Mouse (Mus musculus) induced T-regulatory cell, adult 2 months (primary cell): ENCODE data around the gene Kdm6b.
A peak's percentile ranks its signal among the peaks of the same experiment; 100 is the strongest.

Experiments used
- DNase-seq: peaks from one replicate; pipeline ENCODE4 v3.0.0-alpha.2; 2012; ENCODE audit warnings: low read depth

The Kdm6b gene

DNA sequence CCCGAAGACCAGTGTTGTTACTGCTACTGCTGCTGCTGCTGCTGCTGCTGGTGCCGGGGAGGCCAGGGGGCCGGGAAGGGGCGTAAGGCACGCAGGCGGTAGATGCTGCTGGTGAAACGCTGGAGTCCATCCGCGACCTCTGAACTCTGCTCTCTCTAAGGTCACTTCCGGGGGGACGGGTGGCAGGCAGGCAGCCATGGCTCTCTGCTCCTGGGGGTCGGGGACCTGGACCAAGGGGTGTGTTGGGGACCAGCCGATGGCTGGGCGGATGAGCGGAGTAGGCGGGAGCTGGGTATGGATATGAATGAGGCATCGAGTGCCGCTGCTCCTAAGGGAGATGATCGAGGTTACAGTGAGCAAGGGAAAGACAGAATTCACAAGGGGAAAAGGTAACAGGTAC lies 7.2 kb downstream of the Kdm6b start:
- no peak for DNase-seq

DNA sequence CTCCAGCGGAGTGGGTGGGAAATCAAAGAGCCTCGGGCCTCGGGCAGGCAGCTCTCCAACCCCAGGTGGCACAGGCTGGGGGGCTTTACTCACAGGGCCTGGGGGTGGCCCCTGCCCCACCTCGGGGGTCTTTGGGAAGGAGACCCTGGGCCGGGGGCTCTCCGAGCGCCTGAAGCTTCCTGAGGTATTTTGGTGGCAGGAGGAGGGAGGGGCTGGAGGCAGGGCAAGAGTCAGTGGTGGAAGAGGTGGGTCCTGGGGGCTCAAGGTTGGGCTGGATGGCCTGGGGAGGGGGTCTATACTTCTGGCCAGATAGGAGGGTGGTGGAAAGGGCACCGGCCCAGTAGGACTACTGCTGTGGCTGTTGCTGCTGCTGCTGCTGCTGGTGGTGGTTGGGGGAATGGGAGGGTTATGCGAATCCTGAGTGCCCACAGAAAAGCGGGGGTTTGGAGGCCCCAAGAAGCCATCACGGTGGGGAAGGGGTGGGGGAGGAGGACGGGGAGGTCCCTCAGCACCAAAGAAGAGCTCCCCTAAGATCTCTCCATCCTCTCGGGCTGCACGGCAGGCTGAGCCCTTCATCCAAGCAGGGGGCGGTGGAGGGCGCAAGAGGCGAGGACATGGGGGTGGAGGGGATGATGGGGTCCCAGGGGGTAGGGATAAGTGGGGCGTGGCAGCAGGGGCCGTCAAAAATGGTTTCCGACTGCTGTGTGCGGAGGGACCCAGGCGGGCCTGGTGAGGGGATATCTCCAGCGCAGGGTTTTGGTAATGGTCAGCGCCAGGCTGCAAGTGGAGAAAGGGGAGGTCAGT lies 7.9 kb downstream of the Kdm6b start:
- DNase-seq = peak; percentile 4

DNA sequence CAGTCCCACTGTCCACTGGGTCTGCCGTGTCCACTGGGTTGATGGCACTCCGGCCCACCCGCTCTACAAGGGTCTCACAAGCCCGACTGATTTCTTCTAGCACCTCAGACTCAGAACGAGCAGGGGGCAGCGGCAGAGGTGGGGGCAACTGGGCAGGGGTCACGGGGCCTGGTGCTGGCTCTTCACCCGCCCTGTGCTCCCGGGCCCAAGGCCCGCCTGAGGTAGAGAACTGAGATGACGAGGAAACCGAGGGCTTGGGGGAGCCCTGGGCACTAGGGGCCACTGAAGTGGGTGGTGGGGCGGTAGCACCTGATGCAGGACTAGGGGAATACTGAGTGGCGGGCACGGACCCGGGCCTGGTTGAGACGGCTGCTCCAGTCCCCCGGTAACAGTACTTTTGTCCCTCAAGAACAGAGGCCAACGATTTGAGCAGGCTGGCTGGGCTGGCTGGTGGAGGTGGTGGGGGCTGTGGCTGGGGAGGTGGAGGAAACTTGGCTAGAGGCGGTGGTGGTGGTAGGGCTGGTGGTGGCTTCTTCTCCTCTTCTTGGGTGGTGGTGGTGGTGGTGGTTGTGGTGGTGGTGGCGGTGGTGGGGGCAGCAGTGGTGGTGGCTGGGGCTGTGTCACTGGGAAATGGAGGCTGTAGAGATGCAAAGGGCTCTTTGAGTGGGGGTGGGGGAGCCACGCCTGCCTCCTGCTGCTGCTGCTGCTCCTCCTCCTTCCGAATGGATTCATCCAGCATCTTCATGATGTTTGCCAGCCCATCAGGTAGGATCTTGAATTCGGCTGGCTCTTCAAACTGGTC lies 8.7 kb downstream of the Kdm6b start:
- DNase-seq = peak; percentile 16

DNA sequence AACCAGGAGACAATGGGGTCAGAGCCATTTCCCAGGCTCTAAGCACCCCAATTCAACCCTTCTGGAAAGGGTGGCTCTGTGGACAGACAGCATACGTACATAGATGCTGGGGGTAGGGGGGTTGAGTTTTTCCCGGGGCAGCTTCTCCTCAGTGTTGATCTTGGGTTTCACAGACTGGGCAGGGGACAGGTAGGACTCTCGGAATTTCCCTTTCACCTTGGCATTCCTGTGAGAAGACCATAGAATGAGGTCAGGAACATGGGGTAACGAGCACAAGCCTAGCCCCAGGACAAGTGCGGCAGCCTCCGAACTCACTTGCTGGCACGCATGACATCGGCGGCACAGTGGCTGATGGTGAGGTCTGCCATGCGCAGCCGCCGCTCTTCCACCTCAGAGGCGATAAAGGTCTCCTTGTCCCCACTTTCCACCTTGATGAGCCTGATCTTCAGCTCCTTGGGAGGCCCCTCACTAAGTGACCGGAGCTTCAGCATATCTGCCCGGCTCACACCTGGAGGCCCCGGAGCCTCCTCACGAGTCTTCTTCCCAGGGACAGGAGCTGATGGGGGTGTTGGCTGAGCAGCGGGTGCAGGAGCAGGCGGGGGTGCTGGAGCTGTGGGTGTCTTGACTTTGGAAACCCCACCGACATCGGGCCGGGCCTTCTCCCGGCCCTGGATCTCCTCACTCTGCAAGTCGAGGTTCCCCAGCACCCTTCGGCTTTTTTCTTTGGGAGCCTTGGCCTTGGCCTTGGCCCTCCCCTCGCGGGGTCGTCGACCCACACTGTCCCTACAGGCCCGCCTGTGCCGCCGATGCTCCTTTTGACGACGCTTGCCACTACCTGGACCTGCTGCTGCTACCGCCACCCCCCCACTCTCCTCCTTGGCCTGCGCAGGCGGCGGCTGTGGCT lies 9.5 kb downstream of the Kdm6b start:
- no peak for DNase-seq

DNA sequence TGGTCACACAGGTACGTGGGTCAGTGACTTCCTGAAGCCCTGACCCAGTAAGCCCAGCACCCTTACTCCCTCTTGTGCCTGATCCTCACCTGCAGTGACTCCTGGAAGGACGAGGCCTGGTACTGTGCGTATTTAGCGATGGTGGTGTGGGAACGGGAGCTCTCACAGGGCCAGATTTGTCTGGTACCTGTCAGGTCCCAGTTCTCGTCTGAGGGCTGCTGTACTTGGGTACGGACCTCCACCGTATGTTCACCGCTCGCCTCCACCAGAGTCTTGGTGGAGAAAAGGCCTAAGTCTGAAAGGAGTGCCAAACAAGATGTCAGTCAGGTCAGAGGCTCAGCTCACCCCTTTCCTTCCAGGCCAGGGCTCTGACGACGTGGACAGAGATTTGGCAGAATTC lies 11.5 kb downstream of the Kdm6b start:
- DNase-seq = no peak

DNA sequence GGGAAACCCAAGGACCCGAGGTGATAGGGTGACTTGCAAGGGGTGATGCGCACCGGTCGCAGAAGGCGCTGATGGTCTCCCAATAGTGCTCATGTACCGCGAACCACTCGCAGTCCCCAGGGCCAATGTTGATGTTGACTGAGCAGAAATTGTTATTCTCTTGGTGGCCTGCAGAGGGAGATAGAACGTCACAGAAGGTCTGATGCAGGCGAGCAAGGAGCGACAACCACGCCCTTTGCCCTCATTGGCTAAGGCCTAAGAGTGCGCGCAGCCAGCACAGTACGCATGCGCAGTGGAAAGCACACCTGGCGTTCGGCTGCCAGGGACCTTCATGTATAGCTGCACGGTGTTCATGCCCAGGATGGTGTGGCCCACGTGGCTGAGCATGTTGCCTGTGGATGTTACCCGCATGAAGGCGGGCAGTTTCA lies 12.3 kb downstream of the Kdm6b start:
- peak; percentile 98 for DNase-seq

DNA sequence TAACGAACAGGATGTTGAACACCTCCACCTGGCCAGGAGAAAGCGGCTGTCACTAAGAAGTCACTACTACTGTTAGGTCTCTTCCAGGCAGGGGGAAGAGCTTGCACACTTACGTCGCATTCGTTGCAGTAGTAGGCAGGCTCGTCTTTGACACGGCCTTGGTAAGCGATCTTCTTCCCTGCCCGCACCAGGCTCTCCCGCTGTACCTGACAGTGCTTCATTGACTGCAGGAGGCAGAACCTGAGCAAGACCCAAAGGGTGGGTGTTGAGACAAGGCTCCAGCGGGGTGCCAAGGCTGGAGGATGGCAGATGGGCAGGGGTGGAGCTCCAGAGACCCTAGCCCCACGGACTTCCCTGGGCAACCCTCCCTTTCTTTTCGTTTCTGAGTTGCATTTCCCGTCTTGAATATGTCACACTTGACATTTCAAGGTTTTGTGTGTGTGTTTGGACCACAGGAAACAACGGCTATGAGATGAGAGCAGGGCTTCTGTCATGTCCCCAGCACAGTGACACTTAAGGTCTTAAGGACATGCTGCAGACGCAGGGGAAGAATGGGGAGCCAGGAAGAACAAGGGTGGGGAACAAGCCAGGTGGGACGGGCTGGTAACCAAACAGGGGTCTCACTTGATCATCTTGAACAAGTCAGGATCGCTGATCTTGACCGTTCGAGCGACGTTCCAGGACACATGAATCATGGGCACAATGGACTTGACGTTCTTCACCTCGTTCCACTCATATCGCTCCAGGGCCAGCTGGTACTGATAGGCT lies 13.2 kb downstream of the Kdm6b start:
- DNase-seq = peak; percentile 28

DNA sequence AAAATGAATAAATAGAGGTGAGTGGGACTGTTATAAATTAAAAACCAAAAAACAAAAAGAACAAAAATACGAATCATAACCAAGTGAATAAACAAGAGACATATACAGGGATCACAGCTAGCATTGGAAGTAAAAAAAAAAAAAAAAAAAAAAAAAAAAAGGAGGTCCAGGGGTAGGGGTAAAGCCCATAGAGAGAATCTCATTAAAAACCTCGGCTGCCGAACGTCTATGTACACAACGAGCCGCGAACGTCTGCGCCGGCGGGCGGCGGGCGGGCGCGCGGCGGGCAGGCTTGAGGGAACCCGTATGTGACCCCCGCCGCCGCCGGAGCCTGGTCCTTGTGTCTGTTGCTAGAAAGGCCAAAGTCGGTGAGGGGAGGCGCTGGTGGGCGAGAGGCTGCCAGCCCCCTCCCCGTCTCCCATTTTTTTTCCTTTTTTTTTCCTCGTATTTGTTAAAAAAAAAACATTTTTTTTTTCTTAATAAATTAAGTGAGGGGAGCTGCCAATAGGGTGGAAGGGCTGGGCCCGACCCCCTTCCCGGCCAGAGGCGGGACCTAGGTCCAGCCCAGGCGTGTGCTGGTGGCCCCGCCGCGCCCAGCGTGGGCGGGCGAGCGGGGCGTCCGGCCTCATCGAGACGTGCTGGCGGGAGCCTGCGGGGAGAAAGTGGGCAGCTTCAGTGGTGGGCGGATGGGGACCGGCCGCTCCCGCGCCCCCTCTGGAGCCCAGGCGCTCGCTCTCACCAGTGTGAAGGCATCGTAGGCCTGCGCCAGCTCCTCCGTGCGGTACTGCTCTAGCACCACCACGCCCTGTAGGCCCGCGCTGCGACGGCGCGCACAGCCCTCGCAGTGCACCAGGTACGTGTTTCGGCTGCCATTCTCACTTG lies 14.0 kb downstream of the Kdm6b start:
- DNase-seq = no peak

DNA sequence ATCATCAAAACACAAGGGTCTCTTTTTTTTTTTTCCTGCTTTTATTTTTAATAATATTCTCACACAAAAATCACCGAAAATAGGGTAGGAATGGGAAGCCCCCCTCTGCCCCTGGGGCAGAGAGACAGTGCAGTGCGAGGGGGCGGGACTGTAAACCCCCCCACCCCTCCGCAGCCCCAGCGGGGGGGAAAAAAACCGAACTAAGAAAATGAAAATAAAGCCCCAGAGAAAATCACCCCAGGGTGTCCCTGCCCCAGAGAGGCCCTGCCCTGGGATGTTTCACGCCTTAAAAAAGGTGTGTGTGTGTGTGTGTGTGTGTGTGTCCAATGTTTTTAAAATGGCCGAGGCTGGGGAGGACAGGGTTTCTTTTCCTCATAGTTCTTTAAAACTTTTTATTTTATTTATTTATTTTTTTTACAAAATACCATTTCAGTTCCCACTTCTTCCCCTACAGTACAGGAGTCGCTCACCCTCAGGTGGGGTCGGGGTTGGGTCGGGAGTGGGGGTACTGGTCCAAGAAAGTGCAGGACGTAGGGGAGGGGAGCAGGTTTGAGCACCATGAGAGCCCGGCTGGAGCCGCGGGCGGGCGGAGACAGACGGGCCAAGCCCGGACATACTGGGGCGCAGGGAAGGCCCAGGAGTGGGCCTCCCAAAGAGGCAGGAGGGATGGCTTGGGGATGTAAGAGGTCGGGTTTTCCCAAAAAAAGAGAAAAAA lies 14.8 kb downstream of the Kdm6b start:
- DNase-seq = no peak

DNA sequence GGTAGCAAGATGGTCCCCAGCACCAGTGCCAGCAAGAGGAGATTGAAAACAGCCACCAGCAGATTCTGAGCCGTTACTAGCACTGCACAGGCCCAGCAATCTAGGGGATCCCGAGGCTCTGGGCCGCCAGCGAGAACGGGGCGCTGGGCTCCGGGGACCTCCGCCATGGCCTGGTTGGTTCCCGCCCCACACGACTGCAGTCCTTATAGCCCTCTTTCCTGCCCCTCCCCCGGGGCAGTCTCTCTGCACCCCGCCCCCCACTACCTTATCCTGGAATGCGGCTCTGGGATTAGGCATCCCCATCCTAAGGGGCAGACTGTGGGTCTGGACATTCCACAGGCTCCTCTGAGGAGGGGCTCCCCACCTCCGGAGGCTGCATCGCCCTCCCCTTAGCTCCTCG lies 15.4 kb downstream of the Kdm6b start, which contains the start of gene Tmem88:
Gene Tmem88 (minus strand): TSS at position 176 of the 400 bp plus-strand sequence.
- DNase-seq = no peak

DNA sequence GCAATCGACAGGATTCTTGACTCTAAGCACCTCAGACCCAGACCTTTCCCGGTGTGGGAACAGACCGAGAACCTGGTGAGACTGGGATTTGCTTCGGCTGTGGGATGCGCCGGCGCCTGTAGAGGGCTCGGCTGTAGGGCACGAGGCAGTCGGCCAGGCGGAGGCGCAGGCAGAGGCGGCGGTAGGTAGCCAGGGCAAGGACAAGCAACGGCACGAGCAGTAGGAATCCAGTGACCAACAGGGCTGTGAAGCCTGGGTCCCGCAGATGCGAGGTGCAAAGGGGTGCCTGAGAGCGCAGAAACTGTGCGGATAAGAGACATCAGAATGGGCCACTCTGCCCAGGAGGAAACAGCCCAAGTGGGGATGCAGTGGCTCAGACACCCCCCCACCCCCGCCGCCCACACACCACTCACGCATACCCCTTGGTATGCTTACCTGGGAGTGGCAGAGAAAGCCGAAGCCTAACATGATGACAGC lies 15.9 kb downstream of the Kdm6b start:
- DNase-seq = no peak

DNA sequence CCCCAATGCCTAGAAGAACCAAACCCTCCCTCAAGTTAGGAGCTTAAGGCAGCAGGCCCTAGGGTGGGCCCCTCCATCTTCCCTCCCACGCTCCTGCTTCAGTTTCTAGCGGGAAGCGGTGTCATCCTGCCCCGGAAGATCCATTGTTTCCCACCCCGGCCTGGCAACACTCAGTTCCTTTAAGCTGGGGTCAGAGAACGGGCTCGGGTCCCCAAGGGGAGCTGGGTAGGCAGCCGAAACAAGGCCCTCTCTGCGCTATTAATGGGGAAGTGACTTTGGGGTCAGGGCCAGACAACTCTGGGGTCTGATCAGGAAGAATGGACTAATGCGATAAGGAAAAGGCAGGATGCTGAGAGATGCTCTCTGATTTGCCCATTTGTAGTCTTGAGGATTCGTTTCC lies 16.7 kb downstream of the Kdm6b start:
- peak; percentile 16 for DNase-seq

DNA sequence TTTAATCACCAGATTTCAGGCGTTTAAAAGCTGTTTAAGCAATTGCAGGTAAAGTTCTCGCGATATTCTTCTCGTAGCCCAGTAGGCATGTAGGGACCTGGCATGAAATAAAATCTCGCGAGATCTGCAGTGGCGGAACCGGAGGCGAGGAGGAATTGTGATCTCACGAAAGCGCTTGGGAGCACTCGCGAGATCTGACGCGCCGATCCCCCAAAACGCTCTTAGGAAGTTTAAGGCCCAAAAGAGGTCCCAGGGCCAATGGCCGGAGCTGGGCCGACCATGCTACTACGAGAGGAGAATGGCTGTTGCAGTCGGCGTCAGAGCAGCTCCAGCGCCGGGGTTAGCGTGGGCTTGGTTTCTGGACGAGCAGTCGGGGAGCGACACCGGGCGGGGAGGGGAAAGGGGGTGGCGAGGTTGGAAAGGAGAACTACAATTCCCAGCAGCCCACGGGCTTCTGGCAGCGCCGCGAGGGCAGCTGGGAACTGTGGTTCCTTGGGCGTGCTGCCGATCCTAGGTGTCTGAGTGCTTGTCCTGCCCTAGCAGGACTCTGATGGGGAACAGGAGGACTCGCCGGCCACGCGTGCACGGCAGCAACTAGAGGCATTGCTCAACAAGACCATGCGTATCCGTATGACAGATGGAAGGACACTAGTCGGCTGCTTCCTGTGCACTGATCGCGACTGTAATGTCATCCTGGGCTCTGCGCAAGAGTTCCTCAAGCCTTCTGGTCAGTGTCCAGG lies 17.7 kb downstream of the Kdm6b start:
- peak; percentile 100 for DNase-seq

DNA sequence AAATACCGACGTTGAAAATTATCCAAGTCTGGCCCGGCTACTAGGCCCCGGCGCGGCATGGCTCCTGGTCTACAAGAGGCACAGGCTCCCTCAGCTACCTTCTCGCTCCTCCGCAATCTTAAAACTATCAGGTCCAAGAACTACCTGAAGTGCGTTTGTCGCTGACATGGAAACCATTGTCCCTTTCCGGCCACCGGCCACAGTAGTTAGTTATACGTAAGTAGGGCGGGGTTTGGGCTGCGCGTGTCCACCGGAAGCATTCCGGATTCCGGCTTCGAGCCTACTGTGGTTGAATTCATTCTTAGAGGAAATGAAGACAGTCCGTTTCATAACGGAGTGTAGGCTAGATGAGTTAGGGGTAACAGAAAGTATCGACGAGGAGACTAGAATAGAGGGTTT lies 18.2 kb downstream of the Kdm6b start, which contains the start of the genes Naa38 and Cyb5d1:
Gene Naa38 (plus strand): TSS at position 253 of the 399 bp plus-strand sequence.
Gene Cyb5d1 (minus strand): TSS at position 397 of the 399 bp plus-strand sequence.
- DNase-seq = peak; percentile 97

DNA sequence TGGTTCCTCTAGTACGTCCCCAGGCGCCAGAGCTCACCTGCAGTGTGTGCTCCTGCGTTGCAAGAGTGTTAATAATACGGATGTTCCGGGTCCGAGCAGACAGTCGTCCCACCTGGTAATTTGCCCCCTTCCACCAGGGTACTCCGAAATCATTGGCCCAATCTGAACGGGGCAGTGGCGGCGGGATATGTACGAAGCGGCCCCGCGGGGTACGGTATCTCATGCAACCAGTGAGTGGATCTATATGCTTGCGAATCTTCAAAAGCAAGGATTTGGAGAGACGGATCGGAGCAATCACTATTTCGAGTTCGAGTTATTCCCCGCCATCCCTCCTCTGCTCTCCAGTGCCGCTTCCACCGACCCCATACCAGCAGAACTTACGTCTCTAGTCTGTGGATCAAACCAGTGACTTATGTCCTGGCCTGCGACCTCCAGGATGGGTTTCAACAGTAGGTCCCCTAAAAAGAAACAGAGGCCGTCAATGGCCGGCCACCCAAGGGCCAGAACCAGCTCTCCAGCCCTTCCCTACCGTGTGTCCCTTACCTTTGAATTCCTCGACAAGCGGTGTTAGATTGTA lies 18.8 kb downstream of the Kdm6b start:
- peak; percentile 62 for DNase-seq

DNA sequence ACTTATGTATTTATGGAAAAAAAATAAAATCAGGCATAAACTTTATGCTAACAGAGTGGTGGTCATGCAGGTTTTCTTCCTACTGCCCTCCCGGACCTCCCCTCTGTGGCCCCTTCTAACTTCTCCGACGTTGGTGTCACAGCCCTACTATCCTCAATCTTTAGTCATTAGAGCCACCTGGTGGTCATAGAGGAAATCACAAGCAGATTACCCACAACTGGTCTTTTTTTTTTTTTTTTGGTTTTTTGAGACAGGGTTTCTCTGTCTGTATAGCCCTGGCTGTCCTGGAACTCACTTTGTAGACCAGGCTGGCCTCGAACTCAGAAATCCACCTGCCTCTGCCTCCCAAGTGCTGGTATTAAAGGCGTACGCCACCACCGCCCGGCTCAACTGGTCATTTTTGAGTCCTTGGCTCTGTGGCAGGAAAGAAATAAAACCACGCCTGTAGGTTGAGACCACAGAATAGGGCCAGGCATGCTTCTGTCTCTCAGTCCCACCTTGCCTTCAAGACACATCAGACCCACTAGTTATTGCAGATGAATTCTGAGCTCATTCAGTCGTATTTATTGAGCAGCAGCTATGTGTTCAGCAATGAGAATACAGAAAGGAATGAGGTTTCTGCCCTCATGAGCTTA lies 23.0 kb downstream of the Kdm6b start:
- peak; percentile 91 for DNase-seq

DNA sequence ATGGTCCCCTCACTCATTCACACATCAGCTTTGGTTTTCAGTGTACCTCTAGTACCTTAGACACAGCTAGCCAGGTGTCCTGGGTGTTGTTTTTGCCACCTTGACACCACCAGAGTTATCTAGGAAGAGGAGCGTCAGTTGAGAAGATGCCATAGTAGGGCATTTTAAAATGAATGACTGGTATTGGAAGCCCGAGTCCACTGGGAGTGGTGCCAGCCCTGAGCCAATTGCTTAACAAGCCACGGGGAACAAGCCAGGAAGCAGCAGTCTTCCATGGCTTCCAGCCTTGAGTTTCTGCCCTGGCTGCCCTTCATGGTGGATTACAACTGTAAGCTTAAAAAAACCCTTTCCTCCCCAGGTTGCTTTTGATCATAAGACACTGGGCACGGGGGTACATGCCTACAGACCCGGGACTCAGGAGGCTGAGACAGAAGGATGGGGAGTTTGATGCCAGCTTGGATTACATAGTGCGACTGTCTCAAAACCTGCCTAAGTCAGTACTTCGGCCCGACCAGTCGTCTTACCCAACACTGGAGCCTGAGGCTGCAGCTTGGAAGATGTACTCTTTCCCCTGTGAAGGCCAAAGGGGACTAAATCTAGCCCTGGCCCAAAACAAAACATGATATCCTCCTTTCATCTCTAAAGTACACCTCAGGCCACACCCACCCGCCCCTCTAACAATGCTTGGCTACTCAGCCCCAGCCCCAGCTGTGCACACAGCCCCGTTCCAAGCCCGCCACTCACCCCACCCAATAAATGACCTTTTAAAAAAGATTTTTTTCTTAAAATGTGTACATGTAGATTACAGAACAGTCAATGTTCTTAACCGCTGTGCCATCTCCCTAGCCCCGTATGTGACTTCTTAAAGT lies 23.7 kb downstream of the Kdm6b start:
- DNase-seq = no peak
